Mouse (Mus musculus) adrenal gland, adult (tissue): ENCODE measurements around the gene Prss38.

Experiments
- DNase-seq, 2 experiments: peaks; one replicate each; pipeline ENCODE4 v3.0.0; 2022 to 2023; ENCODE audit warnings: low spot score in 1 of 2; ENCODE audit not compliant: inconsistent age in 2 of 2

Prss38 gene

GRCm38 (mm10) chr11:59375475-59375874, at the start of gene Prss38:
Gene Prss38 (minus strand): TSS chr11:59375657.
- DNase-seq, result no peak

- no peak for DNase-seq
Measured at GRCm38 (mm10) chr11:59423010-59423588, 47.6 kb upstream of the Prss38 start.

- no peak for DNase-seq
Measured at GRCm38 (mm10) chr11:59421967-59422366, 46.5 kb upstream of the Prss38 start.

- DNase-seq, result no peak
Measured at GRCm38 (mm10) chr11:59421436-59421835, 46.0 kb upstream of the Prss38 start.

- no peak for DNase-seq
Measured at GRCm38 (mm10) chr11:59418708-59419107, 43.3 kb upstream of the Prss38 start.

- peak in 1 of 2 experiments; percentile 66 for DNase-seq
Measured at GRCm38 (mm10) chr11:59412999-59413863, 37.8 kb upstream of the Prss38 start.

GRCm38 (mm10) chr11:59412058-59412457, 36.6 kb upstream of the Prss38 start:
- no peak for DNase-seq

GRCm38 (mm10) chr11:59410851-59411250, 35.4 kb upstream of the Prss38 start:
- peak; percentile 81 to 90 for DNase-seq

- peak; percentile 67 to 81 for DNase-seq
Measured at GRCm38 (mm10) chr11:59405761-59406160, 30.3 kb upstream of the Prss38 start.

- no peak for DNase-seq
Measured at GRCm38 (mm10) chr11:59400876-59401275, 25.4 kb upstream of the Prss38 start.

GRCm38 (mm10) chr11:59399830-59400229, 24.4 kb upstream of the Prss38 start:
- DNase-seq, result no peak

GRCm38 (mm10) chr11:59397536-59398371, 22.3 kb upstream of the Prss38 start:
- no peak for DNase-seq

GRCm38 (mm10) chr11:59394451-59394850, 19.0 kb upstream of the Prss38 start:
- no peak for DNase-seq

- peak; percentile 86 to 96 for DNase-seq
Measured at GRCm38 (mm10) chr11:59393591-59393990, 18.1 kb upstream of the Prss38 start.

GRCm38 (mm10) chr11:59392300-59392699, 16.8 kb upstream of the Prss38 start:
- DNase-seq, result peak in 1 of 2 experiments; percentile 68

GRCm38 (mm10) chr11:59390470-59390869, 15.0 kb upstream of the Prss38 start:
- no peak for DNase-seq

- DNase-seq, result no peak
Measured at GRCm38 (mm10) chr11:59389617-59390016, 14.2 kb upstream of the Prss38 start.

GRCm38 (mm10) chr11:59388806-59389205, 13.3 kb upstream of the Prss38 start:
- no peak for DNase-seq

GRCm38 (mm10) chr11:59387471-59387870, 12.0 kb upstream of the Prss38 start:
- no peak for DNase-seq

- no peak for DNase-seq
Measured at GRCm38 (mm10) chr11:59385123-59385522, 9.7 kb upstream of the Prss38 start.

- DNase-seq, result peak; percentile 35 to 77
Measured at GRCm38 (mm10) chr11:59384441-59384959, 9.0 kb upstream of the Prss38 start.
